Mouse (Mus musculus) myocyte (in vitro differentiated cells): ENCODE data around the gene Bmp2k.

Experiments used
- CEBPB ChIP-seq: IDR thresholded peaks from 2 replicates; pipeline ENCODE4 v1.6.1; 2011; ENCODE audit warnings: mild to moderate bottlenecking, moderate library complexity; ENCODE audit not compliant: poor library complexity, insufficient read depth, severe bottlenecking
- E2F4 ChIP-seq: IDR thresholded peaks from one replicate; pipeline ENCODE4 v1.6.1; 2011; ENCODE audit warnings: mild to moderate bottlenecking, control low read depth, moderate library complexity; ENCODE audit not compliant: insufficient read depth
- MAX ChIP-seq: IDR thresholded peaks from one replicate; pipeline ENCODE4 v1.6.1; 2011; ENCODE audit warnings: low read depth, mild to moderate bottlenecking, control low read depth
- MYOD1 ChIP-seq, 3 experiments: IDR thresholded peaks; one replicate each; pipeline ENCODE4 v1.6.1; 2011; ENCODE audit warnings: control low read depth in 2 of 3, low read depth in 2 of 3, mild to moderate bottlenecking in 2 of 3, moderate library complexity in 1 of 3; ENCODE audit not compliant: insufficient read length in 2 of 3, control insufficient read depth in 1 of 3
- MYOG ChIP-seq, 3 experiments: IDR thresholded peaks; one replicate each; pipeline ENCODE4 v1.6.1; 2011; ENCODE audit warnings: control low read depth in 2 of 3, low read depth in 2 of 3, mild to moderate bottlenecking in 2 of 3; ENCODE audit not compliant: insufficient read length in 2 of 3, control insufficient read depth in 1 of 3, insufficient read depth in 1 of 3
- POLR2A ChIP-seq: IDR thresholded peaks from one replicate; pipeline ENCODE4 v1.6.1; 2011; ENCODE audit warnings: low read depth, mild to moderate bottlenecking, control low read depth, moderate library complexity; ENCODE audit not compliant: insufficient read length
- POLR2AphosphoS2 ChIP-seq: IDR thresholded peaks from one replicate; pipeline ENCODE4 v1.6.1; 2011; ENCODE audit warnings: low read depth, control low read depth; ENCODE audit not compliant: insufficient read length
- TCF12 ChIP-seq: IDR thresholded peaks from one replicate; pipeline ENCODE4 v1.6.1; 2011; ENCODE audit warnings: mild to moderate bottlenecking, control low read depth; ENCODE audit not compliant: poor library complexity, insufficient read depth, severe bottlenecking
- USF1 ChIP-seq: IDR thresholded peaks from one replicate; pipeline ENCODE4 v1.6.1; 2011; ENCODE audit warnings: low read depth, mild to moderate bottlenecking, control low read depth, moderate library complexity

DNA sequence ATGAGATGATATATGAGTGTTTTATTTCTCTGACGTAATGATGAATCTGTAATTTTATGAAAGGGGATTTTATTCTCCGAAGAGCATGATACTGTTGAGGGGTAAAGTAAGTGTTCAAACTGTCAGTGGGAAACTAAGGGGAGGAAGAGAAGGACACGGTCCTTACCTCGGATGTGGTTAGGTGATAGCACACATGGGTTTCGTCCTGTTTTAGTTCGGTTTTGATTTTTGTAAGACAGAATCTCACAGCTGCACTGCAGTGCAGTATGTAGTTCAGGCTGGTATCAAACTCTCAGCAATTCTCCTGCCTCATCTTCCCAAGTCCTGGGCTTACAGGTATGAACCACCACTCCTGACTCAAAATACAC lies 34.6 kb upstream of the Bmp2k start:
- TF ChIP-seq POLR2A (no peak), CEBPB (no peak), TCF12 (no peak), MAX (no peak), E2F4 (no peak), MYOG (IDR thresholded peaks at IDR 0.05; ENCODE audit: control insufficient read depth in 1 of 3, insufficient read depth in 1 of 3, insufficient read length in 2 of 3, low read depth in 2 of 3) (no peak), USF1 (no peak), POLR2AphosphoS2 (no peak), MYOD1 (IDR thresholded peaks at IDR 0.05; ENCODE audit: control insufficient read depth in 1 of 3, insufficient read length in 2 of 3, low read depth in 2 of 3) (no peak)
